Mouse (Mus musculus): Measurements from ENCODE around the gene Pop4. TPM values are rescaled to one million over a fixed set of nuclear protein-coding genes. Genes with fewer than 3 reads are reported as not detected.
A peak's percentile ranks its signal among the peaks of the same experiment; 100 is the strongest.

Gene Pop4
- total and polyA plus RNA-seq, 2 experiments from 2014 or later = 64.6 to 71.0 TPM

GRCm38 (mm10) chr7:38236400-38237105, 34.7 kb downstream of the Pop4 start:
- no peak overlapping the region for H3K9ac ChIP-seq (replicated peaks; ENCODE audit: low read length)
- H3K4me3 ChIP-seq (ENCODE audit: low read length) = no peak overlapping the region
- no peaks in the 10 kb centered on the region for H3K36me3 ChIP-seq (ENCODE audit: insufficient read depth, low read length)
- ATAC-seq (no peak), DNase-seq (ENCODE audit: low spot score) (no peak)
- H3K27me3 ChIP-seq (ENCODE audit: insufficient read depth, low read length) = no peaks in the 10 kb centered on the region
- H3K4me1 ChIP-seq (ENCODE audit: insufficient read depth, low read length) = no peaks in the 10 kb centered on the region
- TF ChIP-seq CTCF (IDR thresholded peaks at IDR 0.05; ENCODE audit: low read depth) = no peak
- no peaks in the 10 kb centered on the region for H3K9me3 ChIP-seq (ENCODE audit: low read length)
- no peak overlapping the region for H3K27ac ChIP-seq
- no peak overlapping the region for H3K4me2 ChIP-seq (ENCODE audit: low read depth, low read length)
- 56% methylated on average over 10 of the region's 11 CpGs for WGBS

GRCm38 (mm10) chr7:38230285-38230684, 40.9 kb downstream of the Pop4 start:
- Histone ChIP-seq H3K4me1 (ENCODE audit: insufficient read depth, low read length) (no peaks in the 10 kb centered on the region), H3K9me3 (ENCODE audit: low read length) (no peaks in the 10 kb centered on the region), H3K9ac (replicated peaks; ENCODE audit: low read length) (no peak overlapping the region), H3K4me3 (ENCODE audit: low read length) (no peak overlapping the region), H3K27me3 (ENCODE audit: insufficient read depth, low read length) (no peaks in the 10 kb centered on the region), H3K27ac (no peak overlapping the region), H3K4me2 (ENCODE audit: low read depth, low read length) (no peak overlapping the region), H3K36me3 (ENCODE audit: insufficient read depth, low read length) (no peaks in the 10 kb centered on the region)
- DNase-seq (ENCODE audit: low spot score) (no peak), ATAC-seq (no peak)
- 18% methylated on average over 8 of the region's 8 CpGs for WGBS
- no peak for TF ChIP-seq CTCF (IDR thresholded peaks at IDR 0.05; ENCODE audit: low read depth)

- no peaks in the 10 kb centered on the region for H3K27me3 ChIP-seq (ENCODE audit: insufficient read depth, low read length)
- no peak for ATAC-seq
- 28% methylated on average over 8 of the region's 8 CpGs for WGBS
- H3K27ac ChIP-seq = no peak overlapping the region
- DNase-seq (ENCODE audit: low spot score) = no peak
- H3K4me2 ChIP-seq (ENCODE audit: low read depth, low read length) = peak overlapping the region; percentile 80
- no peaks in the 10 kb centered on the region for H3K4me1 ChIP-seq (ENCODE audit: insufficient read depth, low read length)
- TF ChIP-seq CTCF (IDR thresholded peaks at IDR 0.05; ENCODE audit: low read depth) = no peak
- H3K4me3 ChIP-seq (ENCODE audit: low read length) = peak overlapping the region; percentile 39
- no peaks in the 10 kb centered on the region for H3K9me3 ChIP-seq (ENCODE audit: low read length)
- no peaks in the 10 kb centered on the region for H3K36me3 ChIP-seq (ENCODE audit: insufficient read depth, low read length)
- no peak overlapping the region for H3K9ac ChIP-seq (replicated peaks; ENCODE audit: low read length)
These were observed 42.9 kb downstream of the Pop4 start for GRCm38 (mm10) chr7:38228329-38228728.

- Histone ChIP-seq H3K9me3 (ENCODE audit: low read length) (no peaks in the 10 kb centered on the region), H3K9ac (replicated peaks; ENCODE audit: low read length) (peak within 1 kb of the TSS; percentile 33), H3K4me1 (ENCODE audit: insufficient read depth, low read length) (no peaks in the 10 kb centered on the region), H3K4me3 (ENCODE audit: low read length) (peak within 1 kb of the TSS; percentile 39), H3K4me2 (ENCODE audit: low read depth, low read length) (peak within 1 kb of the TSS; percentile 80), H3K27me3 (ENCODE audit: insufficient read depth, low read length) (no peaks in the 10 kb centered on the region), H3K36me3 (ENCODE audit: insufficient read depth, low read length) (no peaks in the 10 kb centered on the region), H3K27ac (peak within 1 kb of the TSS; percentile 2; the same call in 1 of the 2 replicates)
- under 1% methylated on average over 36 of the region's 36 CpGs for WGBS
- no peak for TF ChIP-seq CTCF (IDR thresholded peaks at IDR 0.05; ENCODE audit: low read depth)
- DNase-seq (ENCODE audit: low spot score) = peak; percentile 88
- peak; percentile 94 for ATAC-seq
These were observed 43.3 kb downstream of the Pop4 start, which contains the start of gene Plekhf1 for GRCm38 (mm10) chr7:38227900-38228298. Gene Plekhf1 (minus strand): TSS chr7:38228016.

GRCm38 (mm10) chr7:38227181-38227899, 43.9 kb downstream of the Pop4 start:
- Histone ChIP-seq H3K4me2 (ENCODE audit: low read depth, low read length) (peak overlapping the region; percentile 80), H3K9ac (replicated peaks; ENCODE audit: low read length) (peak overlapping the region; percentile 33), H3K27ac (peak overlapping the region; percentile 2; the same call in 1 of the 2 replicates), H3K4me3 (ENCODE audit: low read length) (peak overlapping the region; percentile 39), H3K4me1 (ENCODE audit: insufficient read depth, low read length) (no peaks in the 10 kb centered on the region), H3K9me3 (ENCODE audit: low read length) (no peaks in the 10 kb centered on the region), H3K36me3 (ENCODE audit: insufficient read depth, low read length) (no peaks in the 10 kb centered on the region), H3K27me3 (ENCODE audit: insufficient read depth, low read length) (no peaks in the 10 kb centered on the region)
- TF ChIP-seq CTCF (IDR thresholded peaks at IDR 0.05; ENCODE audit: low read depth) = no peak
- DNase-seq (ENCODE audit: low spot score) (peak; percentile 75), ATAC-seq (peak; percentile 64)
- WGBS = 0% methylated on average over 25 of the region's 25 CpGs

- Histone ChIP-seq H3K9me3 (ENCODE audit: low read length) (no peaks in the 10 kb centered on the region), H3K9ac (replicated peaks; ENCODE audit: low read length) (no peak overlapping the region), H3K4me3 (ENCODE audit: low read length) (no peak overlapping the region), H3K4me1 (ENCODE audit: insufficient read depth, low read length) (no peaks in the 10 kb centered on the region), H3K27me3 (ENCODE audit: insufficient read depth, low read length) (no peaks in the 10 kb centered on the region), H3K4me2 (ENCODE audit: low read depth, low read length) (peak overlapping the region; percentile 80; the same call in 1 of the 2 replicates), H3K27ac (no peak overlapping the region), H3K36me3 (ENCODE audit: insufficient read depth, low read length) (no peaks in the 10 kb centered on the region)
- ATAC-seq (no peak), DNase-seq (ENCODE audit: low spot score) (no peak)
- WGBS = 85% methylated on average over 2 of the region's 2 CpGs
- TF ChIP-seq CTCF (IDR thresholded peaks at IDR 0.05; ENCODE audit: low read depth) = no peak
These were observed 45.0 kb downstream of the Pop4 start for GRCm38 (mm10) chr7:38226226-38226625.

Data from hindbrain, postnatal 0 days (tissue).